Mouse (Mus musculus) layer of hippocampus, postnatal 10 days (tissue): Measurements from ENCODE around the gene Dnajc13. TPM values are rescaled to one million over a fixed set of nuclear protein-coding genes. Genes with fewer than 3 reads are reported as not detected.

Experiments used
- DNase-seq, 2 experiments: peaks; one replicate each; pipeline ENCODE4 v3.0.0; 2021; ENCODE audit warnings: low spot score in 2 of 2
- total RNA-seq, 2 experiments: library from RNA; stranded (reverse); gene quantifications; 2 replicates each; pipeline ENCODE4 v1.2.3; 2021

The Dnajc13 gene
- total RNA-seq, 2 experiments from 2014 or later, result 71.0 to 71.3 TPM

DNA sequence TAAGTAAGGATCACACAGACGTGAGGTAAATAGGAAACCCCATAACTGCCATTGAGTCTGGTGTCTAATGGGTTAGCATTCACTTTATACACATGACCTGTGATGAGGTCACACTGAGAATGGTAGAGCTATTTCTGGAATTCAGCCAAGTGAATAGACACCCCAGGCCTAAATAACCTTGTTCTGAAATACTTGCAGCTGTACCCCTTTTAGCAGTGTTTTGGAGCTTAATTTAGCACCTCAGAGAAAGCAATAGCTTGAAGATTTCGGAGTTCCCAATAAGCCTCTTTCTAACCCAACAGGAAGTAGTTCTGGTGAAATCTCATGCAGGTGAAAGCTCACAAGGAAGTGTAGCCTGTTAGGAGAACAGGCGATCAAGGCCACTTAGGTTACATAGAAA lies 135.9 kb downstream of the Dnajc13 start, which contains the start of gene Ackr4:
Ackr4 (minus strand) TSS at position 101 of the 400 bp plus-strand sequence.
- DNase-seq, result no peak

DNA sequence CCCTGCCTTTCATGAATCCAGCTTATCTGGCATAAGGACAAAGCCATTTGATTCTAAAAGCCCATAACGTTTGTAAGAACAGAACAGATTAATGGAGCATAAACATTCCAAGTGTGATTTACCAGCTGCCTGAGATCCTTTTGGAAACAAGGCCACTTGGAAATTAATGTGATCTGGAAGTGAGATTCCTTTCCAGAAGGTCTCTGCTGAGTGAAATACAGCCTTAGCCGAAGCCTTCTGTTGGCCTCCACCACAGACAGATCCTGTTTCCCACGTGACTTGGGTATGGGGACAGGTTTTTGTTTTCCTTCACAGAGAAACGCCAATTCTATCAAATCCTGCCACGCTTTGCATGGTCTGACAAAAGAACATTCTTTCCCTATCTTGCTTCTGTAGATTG lies 139.1 kb downstream of the Dnajc13 start:
- no peak for DNase-seq

DNA sequence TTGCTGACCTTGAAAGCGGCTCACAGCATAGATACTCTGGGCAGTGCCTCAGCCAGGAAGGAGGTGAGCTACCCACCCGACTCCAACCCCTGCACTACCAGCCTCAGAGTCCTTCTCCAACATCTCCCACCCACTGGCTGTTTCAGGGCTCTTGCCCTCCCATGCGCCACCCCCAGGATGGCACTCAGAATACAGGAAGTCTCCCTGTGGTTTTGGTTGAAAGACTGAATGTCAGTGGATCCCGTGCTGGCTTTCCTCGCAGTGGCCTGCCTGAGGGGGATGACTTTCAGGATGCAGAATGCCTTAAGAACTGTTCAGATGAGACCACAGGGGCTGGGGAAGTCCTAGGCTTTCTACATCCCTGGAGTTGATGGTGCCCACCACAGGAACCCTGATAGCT lies 139.6 kb downstream of the Dnajc13 start:
- DNase-seq, result no peak

GRCm38 (mm10) chr9:104109151-104109550 lies 153.6 kb downstream of the Dnajc13 start:
- no peak for DNase-seq

DNA sequence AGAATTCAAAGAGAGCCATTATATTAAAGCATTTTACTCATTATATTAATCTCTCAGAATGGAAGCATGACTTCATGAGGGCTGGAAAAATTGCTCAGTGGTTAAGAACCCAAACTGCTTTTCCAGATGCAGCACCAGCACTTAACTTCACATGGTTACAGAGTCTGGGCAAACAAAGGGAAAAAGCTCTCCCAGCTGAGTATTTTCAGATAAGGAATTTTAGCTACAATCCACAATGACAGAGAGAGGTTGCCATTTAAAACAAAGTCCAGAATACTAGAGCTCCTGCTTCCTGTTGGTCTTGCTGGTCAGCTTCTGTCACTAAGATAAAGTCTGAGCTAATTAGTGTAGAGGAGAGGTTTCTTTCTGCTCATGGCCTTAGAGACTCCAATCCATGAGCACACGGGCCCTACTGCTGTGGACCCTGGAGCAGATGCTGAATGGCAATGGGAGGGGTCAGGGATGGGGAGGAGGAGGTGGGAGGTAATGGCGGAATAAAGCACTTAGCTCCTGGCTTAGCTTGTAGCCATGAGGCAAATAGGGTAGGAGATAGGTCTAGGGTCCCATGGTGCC lies 154.1 kb downstream of the Dnajc13 start:
- DNase-seq, result no peak

DNA sequence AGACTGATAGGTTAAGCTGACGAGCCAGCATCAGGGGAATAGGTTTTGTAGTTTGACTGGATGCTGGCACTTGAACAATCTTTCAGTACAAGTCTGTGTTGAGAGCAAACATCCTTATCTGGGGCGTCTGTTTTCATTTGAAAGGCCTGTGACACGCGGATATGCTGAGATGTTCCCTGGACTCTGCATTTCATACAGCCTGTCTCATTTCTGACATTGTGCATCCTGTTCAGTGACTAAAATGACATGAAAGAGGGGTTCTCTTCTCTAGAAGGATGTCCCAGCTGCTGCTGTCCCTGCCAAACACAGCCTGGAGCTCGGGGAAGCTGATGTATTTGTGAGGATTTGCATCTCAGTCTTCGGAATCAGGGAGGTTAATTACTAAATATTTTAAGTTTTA lies 155.2 kb downstream of the Dnajc13 start:
- DNase-seq, result no peak

DNA sequence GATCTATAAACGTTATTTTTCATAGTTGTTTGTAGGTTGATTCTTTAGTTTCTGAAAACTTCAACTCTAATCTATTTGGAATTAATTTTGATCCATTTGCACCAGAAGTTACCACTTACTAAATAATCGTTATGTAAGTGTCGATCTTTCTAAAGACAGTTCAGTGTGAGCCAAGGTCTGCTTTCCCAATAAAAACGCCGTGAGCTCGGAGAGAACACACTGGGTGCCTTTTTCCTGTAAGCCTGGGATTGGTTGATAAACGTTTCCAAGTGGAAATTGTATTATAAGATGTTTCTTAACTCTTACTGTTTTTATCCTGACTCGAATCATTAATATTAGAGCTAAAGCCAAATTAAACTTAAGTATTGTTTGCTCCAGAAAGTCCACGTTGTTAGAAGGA lies 155.8 kb downstream of the Dnajc13 start:
- DNase-seq, result no peak

GRCm38 (mm10) chr9:104104986-104105385 lies 157.7 kb downstream of the Dnajc13 start:
- no peak for DNase-seq

DNA sequence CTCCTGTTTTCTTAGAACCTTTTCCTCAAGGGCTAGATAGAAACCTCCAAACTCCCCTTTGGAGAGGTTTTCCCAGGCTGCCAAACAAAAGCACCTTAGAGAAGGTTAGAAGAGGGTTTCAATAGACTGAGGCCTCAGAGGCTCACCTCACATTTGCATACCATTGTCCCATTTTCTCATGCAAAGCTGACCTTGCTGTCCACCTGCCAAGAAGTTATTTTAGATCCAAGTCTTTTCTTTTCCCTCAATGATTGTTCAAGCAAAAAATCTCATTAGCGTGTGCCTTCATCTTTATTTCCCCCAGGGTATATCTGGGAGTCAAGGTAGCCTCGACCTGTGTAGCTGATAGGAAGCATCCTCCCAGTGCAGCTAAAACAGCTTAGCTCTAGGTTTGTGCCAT lies 159.8 kb downstream of the Dnajc13 start:
- DNase-seq, result no peak

GRCm38 (mm10) chr9:104102301-104102700 lies 160.4 kb downstream of the Dnajc13 start:
- no peak for DNase-seq

DNA sequence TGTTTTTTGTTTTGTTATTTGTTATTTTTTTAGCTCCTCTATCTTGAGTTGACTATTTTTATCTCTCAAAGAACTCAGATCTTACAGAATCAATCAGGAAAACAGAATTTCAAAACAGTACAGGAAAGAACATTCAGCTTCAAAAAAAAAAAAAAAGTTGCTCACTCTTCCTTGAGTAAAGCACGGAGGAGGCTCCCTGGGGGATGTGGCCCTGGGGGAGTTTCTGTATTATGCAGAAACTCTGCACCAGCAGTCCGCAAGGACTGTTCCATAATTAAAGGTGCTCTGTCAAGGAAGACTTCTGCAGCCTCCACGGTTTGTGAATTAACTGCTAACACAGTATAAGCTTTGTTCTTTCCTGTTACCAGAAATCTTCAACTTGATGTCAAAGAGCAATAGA lies 161.3 kb downstream of the Dnajc13 start:
- no peak for DNase-seq

Other genes with a start within 250 kb of the Dnajc13 start
- not detected for gene Gm28305, start 222.3 kb downstream of the Dnajc13 start, total RNA-seq
- 10 to 100 TPM; 43.4 to 46.5 TPM for gene Uba5, start 199.8 kb downstream of the Dnajc13 start, total RNA-seq
- gene Acad11, start 199.6 kb downstream of the Dnajc13 start, total RNA-seq, result 10 to 100 TPM; 15.8 to 20.9 TPM
- under 1 TPM; 0.23 to 0.40 TPM for gene Ackr4, start 136.0 kb downstream of the Dnajc13 start, total RNA-seq
- gene Acpp, start 74.8 kb upstream of the Dnajc13 start, total RNA-seq, result under 1 TPM; 0.54 to 0.59 TPM